Mouse (Mus musculus) intestine, postnatal 0 days (tissue): ENCODE data around the gene Dyrk4. TPM values are rescaled to one million over a fixed set of nuclear protein-coding genes. Genes with fewer than 3 reads are reported as not detected.

Source experiments
- ATAC-seq: fragments of 200-750 bp; cut with Nextera tagmentation; 2 replicates; pipeline ENCODE4 v1.8.0; 2017; ENCODE audit warnings: mild to moderate bottlenecking, moderate TSS enrichment, moderate library complexity
- H3K27ac ChIP-seq: fragments of 300-500 bp; sonication (generic); 2 replicates; pipeline ENCODE4 v1.5.1; 2014; ENCODE audit warnings: mild to moderate bottlenecking, low read depth, low read length, moderate library complexity
- H3K27me3 ChIP-seq: fragments of 300-500 bp; sonication (generic); replicated peaks from 2 replicates; pipeline ENCODE4 v1.6.1; 2014; ENCODE audit warnings: low read length, mixed read lengths; ENCODE audit not compliant: control insufficient read depth, insufficient read depth
- H3K36me3 ChIP-seq: fragments of 300-500 bp; sonication (generic); 2 replicates; pipeline ENCODE4 v1.6.1; 2014; ENCODE audit warnings: mild to moderate bottlenecking, moderate library complexity; ENCODE audit not compliant: control insufficient read depth, insufficient read depth
- H3K4me1 ChIP-seq: fragments of 300-500 bp; sonication (generic); replicated peaks from 2 replicates; pipeline ENCODE4 v1.6.1; 2014; ENCODE audit warnings: antibody characterized with exemption, low read length, mixed read lengths; ENCODE audit not compliant: control insufficient read depth, insufficient read depth
- H3K4me2 ChIP-seq: fragments of 300-500 bp; sonication (generic); replicated peaks from 2 replicates; pipeline ENCODE4 v1.6.1; 2014; ENCODE audit warnings: low read depth, mild to moderate bottlenecking, moderate library complexity
- H3K4me3 ChIP-seq: fragments of 300-500 bp; sonication (generic); 2 replicates; pipeline ENCODE4 v1.5.1; 2014; ENCODE audit warnings: low read depth, low read length
- H3K9ac ChIP-seq: fragments of 300-500 bp; sonication (generic); 2 replicates; pipeline ENCODE4 v1.6.1; 2014; ENCODE audit warnings: mild to moderate bottlenecking, low read depth, low read length
- H3K9me3 ChIP-seq: fragments of 300-500 bp; sonication (generic); 2 replicates; pipeline ENCODE4 v1.6.1; 2016; ENCODE audit warnings: mixed run types; ENCODE audit not compliant: control insufficient read depth
- CTCF ChIP-seq: sonication (generic); IDR thresholded peaks from 2 replicates; pipeline ENCODE4 v1.5.1; 2016; ENCODE audit warnings: low read depth, mild to moderate bottlenecking, control low read depth, antibody characterized with exemption, moderate library complexity
- WGBS: fragments of 180-500 bp; shearing (Covaris S2); extraction: QIAGEN DNeasy Blood & Tissue Kit; methylation state at CpG from one replicate; pipeline ENCODE4 v1.1.7; 2014; 5-methylcytosine and 5-hydroxymethylcytosine counted together
- polyA plus RNA-seq: library from polyadenylated mRNA; unstranded; fragments of >200 nt; fragmentation: Nextera tagmentation; extraction: Ambion mirVana; gene quantifications from 2 replicates; pipeline ENCODE4 v1.2.1, GENCODE M21; 2015

Dyrk4 gene
- polyA plus RNA-seq, 1 experiment from 2014 or later, result not detected

DNA sequence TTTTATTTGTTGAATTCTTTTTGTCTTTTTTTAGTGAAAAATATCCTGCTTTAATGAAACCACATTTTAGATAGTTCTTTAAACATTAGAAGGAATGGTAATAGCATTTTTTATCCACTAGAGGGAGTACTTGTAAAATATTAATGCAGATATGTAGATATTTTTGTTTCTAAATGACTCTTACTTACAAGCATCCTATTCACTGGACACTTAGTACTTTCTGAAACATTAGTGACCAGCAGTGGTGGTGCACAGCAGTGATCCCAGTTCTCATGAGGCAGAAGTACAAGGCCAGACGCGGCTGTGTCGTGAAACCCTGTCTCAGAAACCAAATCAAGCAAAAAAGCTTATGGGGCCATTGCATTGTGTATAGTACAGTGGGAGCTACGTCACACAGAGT, 26.7 kb upstream of the Dyrk4 start:
- Histone ChIP-seq H3K27me3 (no peaks in the 10 kb centered on the region), H3K9ac (no peak overlapping the region), H3K27ac (no peak overlapping the region), H3K9me3 (no peaks in the 10 kb centered on the region), H3K4me3 (no peak overlapping the region), H3K4me2 (no peak overlapping the region), H3K4me1 (no peaks in the 10 kb centered on the region), H3K36me3 (peaks cover 51% of the 10 kb centered on the region)
- no peak for ATAC-seq
- WGBS, result 84% methylated on average over 4 of the region's 4 CpGs
- peak; percentile 54 for TF ChIP-seq CTCF

GRCm38 (mm10) chr6:126940451-126940850, 18.8 kb upstream of the Dyrk4 start:
- H3K36me3 ChIP-seq, result peaks cover 15% of the 10 kb centered on the region
- peak overlapping the region; percentile 87 for H3K4me2 ChIP-seq
- peak overlapping the region; percentile 5; the same call in 1 of the 2 replicates for H3K9ac ChIP-seq
- TF ChIP-seq CTCF, result peak; percentile 57
- no peak overlapping the region for H3K27ac ChIP-seq
- H3K27me3 ChIP-seq, result no peaks in the 10 kb centered on the region
- H3K4me1 ChIP-seq, result 0 out of 2 replicates have a peak, but pooled peaks cover 4% of the 10 kb centered on the region
- ATAC-seq, result no peak
- WGBS, result 4% methylated on average over 5 of the region's 5 CpGs
- H3K9me3 ChIP-seq, result no peaks in the 10 kb centered on the region
- peak overlapping the region; percentile 58 for H3K4me3 ChIP-seq

GRCm38 (mm10) chr6:126939487-126940171, 18.0 kb upstream of the Dyrk4 start, which contains the start of the genes Rad51ap1 and D6Wsu163e:
Gene Rad51ap1, minus strand, starts transcription at chr6:126939587.
Gene D6Wsu163e, plus strand, starts transcription at chr6:126939962.
- H3K36me3 ChIP-seq, result 0 out of 2 replicates have a peak, but pooled peaks cover 6% of the 10 kb centered on the region
- no peaks in the 10 kb centered on the region for H3K9me3 ChIP-seq
- peak; percentile 0; the same call in 1 of the 2 replicates for TF ChIP-seq CTCF
- no peaks in the 10 kb centered on the region for H3K27me3 ChIP-seq
- under 1% methylated on average over 33 of the region's 33 CpGs for WGBS
- H3K4me1 ChIP-seq, result 0 out of 2 replicates have a peak, but pooled peaks cover 4% of the 10 kb centered on the region
- H3K4me3 ChIP-seq, result peak within 1 kb of the TSS; percentile 58
- H3K27ac ChIP-seq, result no peak within 1 kb of the TSS; the same call in 1 of the 2 replicates
- H3K9ac ChIP-seq, result peak within 1 kb of the TSS; percentile 47
- peak; percentile 100 for ATAC-seq
- peak within 1 kb of the TSS; percentile 87 for H3K4me2 ChIP-seq

GRCm38 (mm10) chr6:126938853-126939486, 17.3 kb upstream of the Dyrk4 start:
- peak overlapping the region; percentile 47 for H3K9ac ChIP-seq
- H3K36me3 ChIP-seq, result peaks cover 9% of the 10 kb centered on the region; the same call in 1 of the 2 replicates
- H3K9me3 ChIP-seq, result no peaks in the 10 kb centered on the region
- H3K27ac ChIP-seq, result no peak overlapping the region
- TF ChIP-seq CTCF, result peak; percentile 29; the same call in 1 of the 2 replicates
- H3K4me3 ChIP-seq, result peak overlapping the region; percentile 58
- peak; percentile 26 for ATAC-seq
- H3K4me1 ChIP-seq, result 0 out of 2 replicates have a peak, but pooled peaks cover 4% of the 10 kb centered on the region
- under 1% methylated on average over 31 of the region's 31 CpGs for WGBS
- peak overlapping the region; percentile 87 for H3K4me2 ChIP-seq
- no peaks in the 10 kb centered on the region for H3K27me3 ChIP-seq

DNA sequence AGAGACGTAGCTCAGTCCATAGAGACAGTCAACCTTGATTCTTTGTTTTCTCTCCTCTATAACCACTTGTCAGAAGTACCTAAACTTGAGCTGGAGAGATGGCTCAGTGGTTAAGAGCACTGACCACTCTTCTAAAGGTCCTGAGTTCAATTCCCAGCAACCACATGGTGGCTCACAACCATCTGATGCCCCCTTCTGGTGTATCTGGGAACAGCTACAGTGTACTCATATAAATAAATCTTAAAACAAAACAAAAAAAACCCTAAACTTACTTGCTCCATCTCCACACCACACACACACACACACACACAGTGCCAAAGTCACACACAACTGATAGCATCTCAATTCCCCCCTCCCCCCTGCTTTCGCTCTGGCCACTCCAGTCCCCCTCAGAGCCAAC, 16.4 kb upstream of the Dyrk4 start:
- no peak overlapping the region; the same call in 1 of the 2 replicates for H3K4me3 ChIP-seq
- no peak overlapping the region for H3K9ac ChIP-seq
- WGBS, result 67% methylated on average over 2 of the region's 2 CpGs
- no peaks in the 10 kb centered on the region for H3K27me3 ChIP-seq
- H3K4me1 ChIP-seq, result 0 out of 2 replicates have a peak, but pooled peaks cover 4% of the 10 kb centered on the region
- H3K36me3 ChIP-seq, result peaks cover 11% of the 10 kb centered on the region; the same call in 1 of the 2 replicates
- peak overlapping the region; percentile 87; the same call in 1 of the 2 replicates for H3K4me2 ChIP-seq
- H3K9me3 ChIP-seq, result no peaks in the 10 kb centered on the region
- ATAC-seq, result no peak
- TF ChIP-seq CTCF, result peak; percentile 43
- no peak overlapping the region for H3K27ac ChIP-seq

GRCm38 (mm10) chr6:126932896-126933295, 11.3 kb upstream of the Dyrk4 start:
- WGBS, result 91% methylated on average over 2 of the region's 2 CpGs
- Histone ChIP-seq H3K4me1 (no peaks in the 10 kb centered on the region), H3K4me2 (no peak overlapping the region), H3K36me3 (peaks cover 19% of the 10 kb centered on the region), H3K27ac (no peak overlapping the region), H3K9me3 (no peaks in the 10 kb centered on the region), H3K27me3 (no peaks in the 10 kb centered on the region), H3K9ac (no peak overlapping the region), H3K4me3 (no peak overlapping the region)
- TF ChIP-seq CTCF, result no peak
- ATAC-seq, result no peak
